Mouse (Mus musculus) kidney, adult 2 months (tissue): ENCODE data around the gene Coq2. TPM values are rescaled to one million over a fixed set of nuclear protein-coding genes. Genes with fewer than 3 reads are reported as not detected.

Source experiments
- DNase-seq: peaks from one replicate; pipeline ENCODE4 v3.0.0; 2021
- H3K27ac ChIP-seq: fragments of 200-500 bp; 2 replicates; pipeline ENCODE4 v1.5.1; 2012; ENCODE audit warnings: low read depth, low read length, control low read depth, inconsistent platforms; ENCODE audit not compliant: insufficient read depth
- H3K27me3 ChIP-seq: fragments of 200-500 bp; replicated peaks from 2 replicates; pipeline ENCODE4 v1.6.1; 2012; ENCODE audit warnings: mild to moderate bottlenecking, moderate library complexity, low read length, inconsistent platforms; ENCODE audit not compliant: control insufficient read depth, insufficient read depth
- H3K36me3 ChIP-seq: fragments of 200-500 bp; 2 replicates; pipeline ENCODE4 v1.6.1; 2012; ENCODE audit warnings: mild to moderate bottlenecking, moderate library complexity, low read length, inconsistent platforms; ENCODE audit not compliant: control insufficient read depth, insufficient read depth
- H3K4me1 ChIP-seq: fragments of 200-500 bp; 2 replicates; pipeline ENCODE4 v1.6.1; 2011; ENCODE audit warnings: low read length; ENCODE audit not compliant: control insufficient read depth, insufficient read depth
- H3K4me3 ChIP-seq: fragments of 200-500 bp; 2 replicates; pipeline ENCODE4 v1.5.1; 2011; ENCODE audit warnings: mild to moderate bottlenecking, low read depth, low read length, control low read depth; ENCODE audit not compliant: insufficient read depth
- CTCF ChIP-seq: fragments of 200-500 bp; conservative IDR thresholded peaks from 2 replicates; pipeline ENCODE4 v1.5.1; 2011; ENCODE audit warnings: low read depth, mild to moderate bottlenecking, control low read depth, low read length, moderate library complexity, mixed read lengths; ENCODE audit not compliant: insufficient read depth, insufficient read length
- POLR2A ChIP-seq: fragments of 200-500 bp; IDR thresholded peaks from one replicate; pipeline ENCODE4 v1.6.1; 2011; ENCODE audit warnings: low read depth, low read length, control low read depth
- WGBS: fragments of 180-500 bp; shearing (Covaris S2); methylation state at CpG from one replicate; pipeline ENCODE4 v1.1.7; 2018; 5-methylcytosine and 5-hydroxymethylcytosine counted together
- polyA plus RNA-seq: library from polyadenylated mRNA; depleted of rRNA; stranded (reverse); fragments of >200 nt; gene quantifications from 2 replicates; pipeline ENCODE4 v1.2.3, GENCODE M21; 2012; rRNA removed

The Coq2 gene
- 100 and 111 TPM in 2 replicates for polyA plus RNA-seq

DNA sequence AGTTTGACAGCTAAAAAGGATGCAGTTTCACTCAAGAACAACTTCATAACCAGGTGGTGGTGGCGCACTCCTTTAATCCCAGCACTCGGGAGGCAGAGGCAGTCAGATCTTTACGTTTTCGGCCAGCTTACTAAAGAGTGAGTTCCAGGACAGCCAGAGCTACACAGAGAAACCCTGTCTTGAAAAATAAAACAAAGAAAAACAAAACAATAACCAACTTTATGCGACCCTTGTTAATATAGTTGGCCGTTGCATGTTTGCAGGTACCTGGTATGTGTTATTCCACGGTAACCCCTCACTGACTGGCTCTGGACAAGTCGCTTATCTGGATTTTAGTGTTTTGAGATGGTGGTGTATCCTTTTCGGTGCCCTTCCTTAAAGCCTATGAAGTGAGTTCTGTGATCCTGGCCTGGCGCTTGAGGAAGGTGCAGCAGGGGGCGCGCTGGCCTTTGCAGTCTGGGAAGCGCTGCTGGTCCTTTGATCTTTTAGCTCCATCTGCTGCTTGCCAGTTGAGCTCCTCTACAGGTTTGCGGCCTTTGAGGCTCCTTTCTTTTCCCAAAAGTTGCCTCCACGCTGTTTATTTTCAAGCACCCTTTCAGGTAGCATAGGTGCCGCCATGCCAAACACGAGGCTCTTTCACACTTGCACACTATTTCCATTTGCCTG, at the start of gene Coq2:
Gene Coq2 (minus strand): TSS at position 430 of the 666 bp plus-strand sequence.
- WGBS = 7% methylated on average over 17 of the region's 17 CpGs
- Histone ChIP-seq H3K4me3 (peak within 1 kb of the TSS; percentile 99), H3K27me3 (no peaks in the 10 kb centered on the region), H3K27ac (peak within 1 kb of the TSS; percentile 37), H3K36me3 (no peaks in the 10 kb centered on the region), H3K4me1 (peaks cover 3% of the 10 kb centered on the region; the same call in 1 of the 2 replicates)
- DNase-seq = peak; percentile 93
- TF ChIP-seq POLR2A (no peak), CTCF (peak; percentile 86)

DNA sequence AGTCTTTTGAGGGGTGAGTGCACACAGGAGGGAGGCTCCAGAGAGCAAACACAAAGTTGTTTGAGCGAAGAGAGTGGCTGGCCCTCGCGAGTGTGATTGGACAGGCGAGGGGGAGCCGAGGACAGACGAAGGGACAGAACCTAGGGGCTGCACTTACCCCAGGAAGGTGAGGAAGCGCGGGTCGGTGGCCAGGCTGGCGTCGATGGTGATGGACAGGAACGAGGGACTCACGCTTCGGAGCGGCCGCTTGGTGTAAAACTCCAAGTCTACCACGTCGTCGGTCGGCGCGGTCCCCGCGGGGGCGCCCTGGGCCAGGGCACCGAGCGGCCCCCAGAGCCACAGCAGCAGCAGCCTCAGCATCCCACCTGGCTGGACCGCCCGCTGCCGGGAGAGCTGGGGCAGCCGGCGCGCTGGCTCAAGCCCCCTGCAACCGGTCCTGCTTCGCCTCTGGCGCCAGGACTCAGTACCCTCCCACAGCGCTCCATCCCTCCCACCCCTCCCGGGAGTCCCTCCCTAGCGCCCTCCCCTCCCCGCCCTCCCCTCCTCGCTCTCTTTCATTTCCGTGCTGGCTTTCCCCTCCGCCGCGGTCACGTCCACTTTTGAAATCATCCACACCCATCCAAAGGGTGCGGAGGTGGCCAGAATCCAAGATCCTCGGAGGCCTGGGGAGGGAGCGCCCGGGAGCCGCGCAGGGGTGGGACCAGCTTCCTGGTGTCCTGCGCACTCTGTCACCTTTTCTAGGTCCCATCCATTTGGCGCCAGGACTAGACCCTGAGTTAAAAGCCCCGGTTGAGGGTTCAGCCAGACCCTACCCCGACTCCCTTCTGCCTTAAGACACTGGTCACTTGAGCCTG, 44.5 kb upstream of the Coq2 start, which contains the start of gene Hpse:
Gene Hpse (minus strand): TSS at position 482 of the 854 bp plus-strand sequence.
- Histone ChIP-seq H3K4me1 (no peaks in the 10 kb centered on the region), H3K36me3 (no peaks in the 10 kb centered on the region), H3K27ac (no peak within 1 kb of the TSS), H3K4me3 (peak within 1 kb of the TSS; percentile 37; the same call in 1 of the 2 replicates), H3K27me3 (no peaks in the 10 kb centered on the region)
- TF ChIP-seq CTCF = no peak
- TF ChIP-seq POLR2A = no peak
- WGBS = under 1% methylated on average over 53 of the region's 56 CpGs
- peak; percentile 33 for DNase-seq

DNA sequence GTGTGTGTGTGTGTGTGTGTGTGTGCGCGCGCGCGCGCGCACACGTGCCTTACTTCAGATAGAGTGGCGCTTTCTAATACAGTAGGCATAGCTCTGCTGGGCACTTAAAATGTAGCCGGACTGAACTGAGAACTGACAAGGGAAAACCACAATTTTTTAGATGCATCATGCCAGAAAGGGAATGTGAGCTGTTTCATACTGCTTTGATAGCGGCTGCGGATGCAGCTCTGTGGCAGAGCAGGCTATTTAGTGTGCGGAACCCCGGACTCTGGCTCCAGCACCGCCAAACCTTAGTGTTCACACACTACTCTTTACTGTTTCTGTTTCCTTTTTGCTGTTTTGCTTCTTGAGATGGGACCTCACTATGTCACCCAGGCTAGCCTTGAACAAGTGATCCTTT, 41.8 kb upstream of the Coq2 start:
- no peak for TF ChIP-seq POLR2A
- no peak for TF ChIP-seq CTCF
- DNase-seq = no peak
- WGBS = 95% methylated on average over 15 of the region's 15 CpGs
- Histone ChIP-seq H3K4me3 (no peak overlapping the region), H3K27me3 (no peaks in the 10 kb centered on the region), H3K36me3 (no peaks in the 10 kb centered on the region), H3K4me1 (no peaks in the 10 kb centered on the region), H3K27ac (no peak overlapping the region)

DNA sequence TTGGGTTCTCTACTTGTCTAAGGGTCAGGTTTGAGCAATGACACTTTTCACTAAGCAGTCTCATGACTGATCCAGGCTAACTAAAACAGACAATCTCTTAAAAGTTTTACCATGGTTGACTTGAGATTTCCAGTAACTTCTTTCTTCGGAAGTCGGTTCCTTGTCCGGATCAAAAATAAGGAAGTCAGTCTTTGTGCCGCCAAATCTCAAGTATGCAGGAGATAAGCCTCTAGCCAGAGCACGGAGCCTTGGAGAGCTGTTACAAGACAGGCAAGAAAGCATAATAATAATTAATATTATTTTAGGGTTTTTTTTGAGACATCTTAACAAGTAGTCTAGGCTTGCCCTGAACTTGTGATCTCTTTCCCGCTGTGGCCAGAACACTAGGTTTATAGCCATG, 36.3 kb upstream of the Coq2 start:
- DNase-seq = no peak
- Histone ChIP-seq H3K4me1 (no peaks in the 10 kb centered on the region), H3K27ac (no peak overlapping the region), H3K4me3 (no peak overlapping the region), H3K27me3 (no peaks in the 10 kb centered on the region), H3K36me3 (no peaks in the 10 kb centered on the region)
- WGBS = 78% methylated on average over 6 of the region's 6 CpGs
- TF ChIP-seq POLR2A (no peak), CTCF (no peak)

DNA sequence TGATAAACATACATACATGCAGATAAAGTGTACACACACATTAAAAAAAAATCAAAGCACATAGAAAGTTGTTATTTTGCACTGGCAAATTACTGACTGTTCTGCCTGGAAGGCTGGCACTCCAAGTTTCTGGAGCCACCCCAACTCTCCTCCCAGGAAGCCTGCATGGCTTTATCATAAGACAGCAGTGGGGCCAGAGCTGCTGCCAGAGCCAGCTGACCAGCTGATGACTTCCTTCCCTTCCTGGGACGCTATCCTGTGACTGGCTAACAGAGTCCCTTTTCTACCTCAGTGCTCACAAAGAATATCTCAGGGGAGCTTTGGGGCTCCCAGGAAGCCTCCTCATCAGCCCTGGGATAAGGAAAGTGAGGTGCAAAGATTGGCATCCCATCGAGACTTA, 35.1 kb upstream of the Coq2 start:
- no peak for DNase-seq
- WGBS = 30% methylated on average over 2 of the region's 2 CpGs
- Histone ChIP-seq H3K27me3 (no peaks in the 10 kb centered on the region), H3K4me3 (no peak overlapping the region), H3K36me3 (no peaks in the 10 kb centered on the region), H3K4me1 (no peaks in the 10 kb centered on the region), H3K27ac (no peak overlapping the region)
- TF ChIP-seq CTCF = no peak
- no peak for TF ChIP-seq POLR2A

DNA sequence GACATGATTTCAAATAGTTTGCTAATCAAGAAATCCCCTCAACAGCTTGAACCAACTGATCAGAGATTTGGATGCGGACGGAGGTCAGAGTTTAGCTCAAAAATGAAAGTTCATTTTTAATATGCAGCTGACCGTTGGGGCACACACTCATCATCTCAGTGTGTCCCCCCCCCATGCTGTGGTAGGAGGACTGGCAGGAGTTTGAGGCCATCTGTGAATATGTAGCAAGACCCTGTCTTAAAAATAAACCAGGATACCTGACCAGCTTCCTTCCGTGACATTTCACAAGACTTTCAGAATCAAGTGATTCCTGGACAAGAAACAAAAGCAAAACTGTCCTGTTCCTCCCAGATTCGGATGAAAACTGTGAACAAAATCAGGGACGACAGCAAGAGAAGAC, 34.1 kb upstream of the Coq2 start:
- H3K27me3 ChIP-seq = no peaks in the 10 kb centered on the region
- TF ChIP-seq CTCF = no peak
- no peak for TF ChIP-seq POLR2A
- DNase-seq = no peak
- H3K36me3 ChIP-seq = no peaks in the 10 kb centered on the region
- 89% methylated on average over 6 of the region's 6 CpGs for WGBS
- H3K4me3 ChIP-seq = no peak overlapping the region
- H3K27ac ChIP-seq = no peak overlapping the region
- H3K4me1 ChIP-seq = no peaks in the 10 kb centered on the region

DNA sequence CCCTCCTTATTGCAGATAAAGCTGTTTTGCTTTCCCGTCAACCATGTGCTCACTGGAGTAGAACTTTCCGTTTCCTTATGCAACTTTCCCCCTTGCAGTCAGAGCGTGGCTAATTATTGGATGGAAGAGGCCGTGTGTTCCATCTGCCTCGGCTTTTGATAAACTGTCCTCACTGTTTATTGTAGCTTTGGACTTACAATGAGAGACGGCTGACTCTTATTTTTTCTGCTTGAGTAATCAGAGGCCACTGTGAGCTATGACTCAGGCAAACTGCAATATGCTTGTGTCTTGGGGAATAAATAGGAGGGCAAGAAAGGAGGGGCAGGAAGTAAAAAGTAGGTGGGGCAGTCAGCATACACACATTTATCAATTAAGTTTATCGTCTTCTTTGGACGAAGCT, 31.7 kb upstream of the Coq2 start:
- DNase-seq = peak; percentile 9
- Histone ChIP-seq H3K36me3 (no peaks in the 10 kb centered on the region), H3K4me3 (no peak overlapping the region), H3K27ac (no peak overlapping the region), H3K4me1 (no peaks in the 10 kb centered on the region), H3K27me3 (no peaks in the 10 kb centered on the region)
- WGBS = 34% methylated on average over 8 of the region's 8 CpGs
- no peak for TF ChIP-seq CTCF
- no peak for TF ChIP-seq POLR2A
